Mouse (Mus musculus) E14TG2a.4 (cell line): ENCODE measurements around the gene Tgm4.

Experiments
- H3K27me3 ChIP-seq: 2 replicates; pipeline ENCODE4 v1.6.1; 2014; ENCODE audit warnings: low read length, control low read depth; ENCODE audit not compliant: insufficient read depth
- H3K36me3 ChIP-seq: 2 replicates; pipeline ENCODE4 v1.6.1; 2014; ENCODE audit warnings: low read length, control low read depth; ENCODE audit not compliant: insufficient read depth
- H3K4me1 ChIP-seq: replicated peaks from 2 replicates; pipeline ENCODE4 v1.6.1; 2014; ENCODE audit warnings: low read depth, low read length, control low read depth
- H3K4me3 ChIP-seq: replicated peaks from 2 replicates; pipeline ENCODE4 v1.5.1; 2014; ENCODE audit warnings: mild to moderate bottlenecking, low read length
- H3K9me3 ChIP-seq: 2 replicates; pipeline ENCODE4 v1.6.1; 2014; ENCODE audit warnings: low read length, control low read depth
- CTCF ChIP-seq: conservative IDR thresholded peaks from 2 replicates; pipeline ENCODE4 v1.5.1; 2014; ENCODE audit warnings: low read length
- NANOG ChIP-seq: IDR thresholded peaks from 2 replicates; pipeline ENCODE4 v1.6.1; 2014; ENCODE audit warnings: borderline replicate concordance, low read length, mixed read lengths
- POU5F1 ChIP-seq: IDR thresholded peaks from 2 replicates; pipeline ENCODE4 v1.6.1; 2014; ENCODE audit warnings: low read length, borderline replicate concordance

The Tgm4 gene

DNA sequence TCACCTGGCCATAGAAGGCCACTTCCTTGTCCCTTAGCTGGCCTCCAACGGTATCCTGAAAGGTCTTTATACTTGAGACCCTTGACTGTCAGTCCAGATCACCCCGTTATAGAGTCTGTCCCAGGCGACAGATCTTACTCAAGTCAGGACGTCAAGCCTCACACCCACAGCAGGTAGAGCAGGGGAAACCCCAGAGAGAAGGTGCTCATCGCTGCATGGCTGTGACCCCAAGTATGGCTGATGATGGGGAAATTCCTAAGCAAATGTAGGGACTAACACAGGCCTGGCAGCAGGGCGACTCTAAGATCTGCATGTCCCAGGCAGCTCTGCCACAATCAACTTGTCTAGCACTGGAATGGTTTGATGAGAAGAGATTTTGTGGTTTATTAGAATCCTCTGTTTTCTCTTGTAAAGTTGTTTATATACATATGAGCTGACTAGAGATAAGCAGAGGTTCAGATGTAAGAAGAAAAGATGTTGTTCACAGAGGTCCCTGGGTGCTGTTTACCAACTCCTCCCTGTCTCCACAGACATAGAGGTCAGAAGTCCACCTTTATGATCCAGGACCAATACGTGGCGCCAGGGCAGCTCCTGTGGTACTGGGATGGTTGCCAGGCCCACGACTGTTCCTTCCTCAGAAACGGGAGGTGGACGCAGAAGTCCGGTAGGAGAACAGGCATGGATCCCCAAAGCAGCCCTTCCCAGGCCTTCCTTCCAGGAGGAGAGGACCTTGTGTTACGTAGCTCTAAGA lies 2.9 kb upstream of the Tgm4 start:
- H3K36me3 ChIP-seq: no peaks in the 10 kb centered on the region
- H3K4me1 ChIP-seq: no peaks in the 10 kb centered on the region
- TF ChIP-seq NANOG (no peak), POU5F1 (no peak), CTCF (no peak)
- H3K27me3 ChIP-seq: 0 out of 2 replicates have a peak, but pooled peaks cover 6% of the 10 kb centered on the region
- H3K4me3 ChIP-seq: no peak overlapping the region
- H3K9me3 ChIP-seq: no peaks in the 10 kb centered on the region

GRCm38 (mm10) chr9:123047665-123048064 lies 13.1 kb downstream of the Tgm4 start:
- Histone ChIP-seq H3K9me3 (no peaks in the 10 kb centered on the region), H3K27me3 (no peaks in the 10 kb centered on the region; the same call in 1 of the 2 replicates), H3K36me3 (no peaks in the 10 kb centered on the region), H3K4me3 (no peak overlapping the region), H3K4me1 (no peaks in the 10 kb centered on the region)
- no peak for TF ChIP-seq CTCF
- TF ChIP-seq POU5F1: no peak
- no peak for TF ChIP-seq NANOG

- Histone ChIP-seq H3K4me3 (no peak overlapping the region), H3K4me1 (no peaks in the 10 kb centered on the region), H3K36me3 (no peaks in the 10 kb centered on the region), H3K27me3 (no peaks in the 10 kb centered on the region), H3K9me3 (no peaks in the 10 kb centered on the region)
- TF ChIP-seq CTCF (no peak), NANOG (no peak), POU5F1 (no peak)
Measured at GRCm38 (mm10) chr9:123058724-123059292, 24.3 kb downstream of the Tgm4 start.

GRCm38 (mm10) chr9:123060172-123060571 lies 25.6 kb downstream of the Tgm4 start:
- H3K4me1 ChIP-seq: no peaks in the 10 kb centered on the region
- no peak for TF ChIP-seq NANOG
- TF ChIP-seq POU5F1: no peak
- TF ChIP-seq CTCF: no peak
- H3K4me3 ChIP-seq: no peak overlapping the region
- no peaks in the 10 kb centered on the region for H3K36me3 ChIP-seq
- H3K27me3 ChIP-seq: no peaks in the 10 kb centered on the region
- H3K9me3 ChIP-seq: no peaks in the 10 kb centered on the region

- Histone ChIP-seq H3K36me3 (peaks cover 98% of the 10 kb centered on the region), H3K9me3 (no peaks in the 10 kb centered on the region), H3K27me3 (no peaks in the 10 kb centered on the region), H3K4me3 (no peak overlapping the region), H3K4me1 (0 out of 2 replicates have a peak, but pooled peaks cover 4% of the 10 kb centered on the region)
- TF ChIP-seq POU5F1: no peak
- no peak for TF ChIP-seq CTCF
- no peak for TF ChIP-seq NANOG
Measured at GRCm38 (mm10) chr9:123079149-123079548, 44.6 kb downstream of the Tgm4 start.

GRCm38 (mm10) chr9:123080355-123080754 lies 45.8 kb downstream of the Tgm4 start:
- TF ChIP-seq NANOG (no peak), CTCF (no peak), POU5F1 (no peak)
- no peaks in the 10 kb centered on the region for H3K27me3 ChIP-seq
- H3K9me3 ChIP-seq: no peaks in the 10 kb centered on the region
- H3K4me1 ChIP-seq: 0 out of 2 replicates have a peak, but pooled peaks cover 4% of the 10 kb centered on the region
- H3K36me3 ChIP-seq: peaks cover 98% of the 10 kb centered on the region
- no peak overlapping the region for H3K4me3 ChIP-seq

- TF ChIP-seq CTCF (no peak), NANOG (no peak), POU5F1 (no peak)
- Histone ChIP-seq H3K4me3 (no peak overlapping the region), H3K36me3 (peaks cover 98% of the 10 kb centered on the region), H3K27me3 (no peaks in the 10 kb centered on the region), H3K4me1 (0 out of 2 replicates have a peak, but pooled peaks cover 4% of the 10 kb centered on the region), H3K9me3 (no peaks in the 10 kb centered on the region)
Measured at GRCm38 (mm10) chr9:123080796-123081195, 46.3 kb downstream of the Tgm4 start.

GRCm38 (mm10) chr9:123085373-123085772 lies 50.8 kb downstream of the Tgm4 start:
- Histone ChIP-seq H3K4me1 (0 out of 2 replicates have a peak, but pooled peaks cover 4% of the 10 kb centered on the region), H3K9me3 (no peaks in the 10 kb centered on the region), H3K36me3 (peaks cover 99% of the 10 kb centered on the region), H3K27me3 (no peaks in the 10 kb centered on the region), H3K4me3 (no peak overlapping the region)
- TF ChIP-seq NANOG (no peak), CTCF (no peak)

DNA sequence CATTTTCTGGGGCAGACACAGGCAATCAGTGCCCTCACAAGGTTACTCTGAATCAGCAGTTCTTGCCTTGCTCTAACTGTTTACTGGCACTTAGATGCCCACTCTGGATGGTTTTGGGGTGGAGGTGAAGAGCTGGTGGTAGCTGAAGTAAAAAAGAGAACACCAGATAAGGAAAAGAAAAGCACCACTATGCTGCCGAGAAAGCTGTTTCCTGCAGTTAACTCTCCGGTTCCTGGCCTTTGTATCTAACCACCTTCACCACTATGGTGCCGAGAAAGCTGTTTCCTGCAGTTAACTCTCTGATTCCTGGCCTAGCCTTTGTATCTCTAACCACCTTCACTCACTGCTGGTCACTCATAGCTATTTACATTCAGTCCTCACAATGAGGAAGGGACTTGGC lies 53.0 kb downstream of the Tgm4 start:
- no peak overlapping the region for H3K4me3 ChIP-seq
- H3K36me3 ChIP-seq: peaks cover 99% of the 10 kb centered on the region
- no peaks in the 10 kb centered on the region for H3K27me3 ChIP-seq
- H3K9me3 ChIP-seq: no peaks in the 10 kb centered on the region
- no peaks in the 10 kb centered on the region for H3K4me1 ChIP-seq
- TF ChIP-seq POU5F1 (no peak), NANOG (no peak), CTCF (no peak)
